Mouse (Mus musculus) embryonic facial prominence, embryonic 12.5 days (tissue): ENCODE measurements around the gene Rin3. TPM values are rescaled to one million over a fixed set of nuclear protein-coding genes. Genes with fewer than 3 reads are reported as not detected.
A peak's percentile ranks its signal among the peaks of the same experiment; 100 is the strongest.

Experiments
- ATAC-seq: fragments of 200-750 bp; cut with Nextera tagmentation; 2 replicates; pipeline ENCODE4 v1.8.0; 2017; ENCODE audit not compliant: insufficient number of reproducible peaks, insufficient read depth, low FRiP score, low TSS enrichment
- H3K27ac ChIP-seq: fragments of 300-500 bp; sonication (generic); 2 replicates; pipeline ENCODE4 v1.5.1; 2016; ENCODE audit warnings: mild to moderate bottlenecking
- H3K27me3 ChIP-seq: fragments of 300-500 bp; sonication (generic); 2 replicates; pipeline ENCODE4 v1.6.1; 2016; ENCODE audit warnings: mild to moderate bottlenecking, moderate library complexity
- H3K36me3 ChIP-seq: fragments of 300-500 bp; sonication (generic); 2 replicates; pipeline ENCODE4 v1.6.1; 2016; ENCODE audit warnings: mild to moderate bottlenecking
- H3K4me1 ChIP-seq: fragments of 300-500 bp; sonication (generic); 2 replicates; pipeline ENCODE4 v1.6.1; 2016
- H3K4me2 ChIP-seq: fragments of 300-500 bp; sonication (generic); replicated peaks from 2 replicates; pipeline ENCODE4 v1.6.1; 2016; ENCODE audit warnings: mild to moderate bottlenecking, moderate library complexity
- H3K4me3 ChIP-seq: fragments of 300-500 bp; sonication (generic); 2 replicates; pipeline ENCODE4 v1.5.1; 2016; ENCODE audit warnings: mild to moderate bottlenecking
- H3K9ac ChIP-seq: fragments of 300-500 bp; sonication (generic); 2 replicates; pipeline ENCODE4 v1.6.1; 2016; ENCODE audit warnings: mild to moderate bottlenecking, moderate library complexity
- H3K9me3 ChIP-seq: fragments of 300-500 bp; sonication (generic); 2 replicates; pipeline ENCODE4 v1.6.1; 2016; ENCODE audit warnings: mild to moderate bottlenecking, moderate library complexity
- WGBS: fragments of 180-500 bp; shearing (Covaris S2); methylation state at CpG from one replicate; pipeline ENCODE4 v1.1.7; 2016; 5-methylcytosine and 5-hydroxymethylcytosine counted together
- polyA plus RNA-seq: library from polyadenylated mRNA; unstranded; fragments of >200 nt; fragmentation: Nextera tagmentation; extraction: Ambion mirVana; gene quantifications from 2 replicates; pipeline ENCODE4 v1.2.1, GENCODE M21; 2016

The Rin3 gene
- polyA plus RNA-seq, 1 experiment from 2014 or later = 5.5 TPM

DNA sequence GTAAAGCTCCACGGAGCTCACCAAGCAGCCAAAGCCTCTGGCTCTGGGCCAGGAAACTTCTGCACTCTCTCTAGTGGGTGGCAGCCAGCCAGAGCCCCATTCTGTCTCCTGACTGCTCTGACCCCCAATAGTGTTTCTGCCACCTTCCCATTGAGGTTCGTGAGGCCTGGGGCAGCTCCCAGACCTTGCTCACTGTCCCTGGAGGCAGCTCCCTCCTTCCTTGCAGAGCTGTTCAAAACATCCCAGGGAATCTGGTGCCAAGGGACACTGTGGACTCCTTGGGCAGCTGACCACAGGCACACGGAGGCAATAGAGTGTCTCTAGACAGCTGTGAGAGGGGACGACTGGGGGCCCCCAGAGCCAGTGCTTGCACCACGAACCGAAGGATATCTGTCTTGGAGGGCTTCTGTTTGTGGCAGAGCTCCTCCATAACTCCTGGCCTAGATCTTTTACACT is 25.2 kb downstream of the Rin3 start:
- Histone ChIP-seq H3K4me2 (no peak overlapping the region), H3K9ac (no peak overlapping the region), H3K27me3 (no peaks in the 10 kb centered on the region), H3K27ac (peak overlapping the region; percentile 17; the same call in 1 of the 2 replicates), H3K4me3 (no peak overlapping the region), H3K36me3 (no peaks in the 10 kb centered on the region), H3K4me1 (peaks cover 27% of the 10 kb centered on the region), H3K9me3 (no peaks in the 10 kb centered on the region)
- no peak for ATAC-seq
- 65% methylated on average over 6 of the region's 6 CpGs for WGBS

DNA sequence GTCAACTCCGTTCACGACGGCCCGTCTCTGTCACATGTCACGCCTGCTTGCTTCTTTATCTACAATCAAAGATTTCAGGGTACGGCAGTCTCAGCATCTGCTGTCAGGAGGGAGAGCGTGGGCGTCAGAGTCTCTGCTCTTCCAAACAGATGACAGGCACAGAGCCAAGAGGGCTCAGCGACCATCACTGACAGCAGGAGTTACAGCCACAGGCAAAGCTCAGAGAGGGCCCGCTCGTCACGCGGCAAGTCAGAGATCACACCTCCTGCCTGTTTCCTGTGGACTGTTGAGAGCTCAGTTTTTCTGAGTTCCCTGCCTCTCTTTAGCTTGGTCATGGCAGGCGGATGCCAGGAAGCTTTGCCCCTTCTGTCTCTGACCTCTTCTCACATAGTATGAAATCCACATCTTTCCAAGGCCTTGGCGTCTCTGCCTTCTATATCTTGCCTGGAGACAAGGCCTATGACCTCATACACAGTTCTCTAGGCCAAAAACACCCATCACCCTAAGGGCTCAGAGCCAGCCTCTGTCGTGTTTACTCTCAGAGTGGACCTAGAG is 25.7 kb downstream of the Rin3 start:
- Histone ChIP-seq H3K4me1 (peaks cover 22% of the 10 kb centered on the region), H3K4me2 (no peak overlapping the region), H3K9me3 (no peaks in the 10 kb centered on the region), H3K27me3 (no peaks in the 10 kb centered on the region), H3K4me3 (no peak overlapping the region), H3K36me3 (no peaks in the 10 kb centered on the region), H3K9ac (no peak overlapping the region), H3K27ac (peak overlapping the region; percentile 17; the same call in 1 of the 2 replicates)
- no peak for ATAC-seq
- WGBS = 70% methylated on average over 16 of the region's 16 CpGs

DNA sequence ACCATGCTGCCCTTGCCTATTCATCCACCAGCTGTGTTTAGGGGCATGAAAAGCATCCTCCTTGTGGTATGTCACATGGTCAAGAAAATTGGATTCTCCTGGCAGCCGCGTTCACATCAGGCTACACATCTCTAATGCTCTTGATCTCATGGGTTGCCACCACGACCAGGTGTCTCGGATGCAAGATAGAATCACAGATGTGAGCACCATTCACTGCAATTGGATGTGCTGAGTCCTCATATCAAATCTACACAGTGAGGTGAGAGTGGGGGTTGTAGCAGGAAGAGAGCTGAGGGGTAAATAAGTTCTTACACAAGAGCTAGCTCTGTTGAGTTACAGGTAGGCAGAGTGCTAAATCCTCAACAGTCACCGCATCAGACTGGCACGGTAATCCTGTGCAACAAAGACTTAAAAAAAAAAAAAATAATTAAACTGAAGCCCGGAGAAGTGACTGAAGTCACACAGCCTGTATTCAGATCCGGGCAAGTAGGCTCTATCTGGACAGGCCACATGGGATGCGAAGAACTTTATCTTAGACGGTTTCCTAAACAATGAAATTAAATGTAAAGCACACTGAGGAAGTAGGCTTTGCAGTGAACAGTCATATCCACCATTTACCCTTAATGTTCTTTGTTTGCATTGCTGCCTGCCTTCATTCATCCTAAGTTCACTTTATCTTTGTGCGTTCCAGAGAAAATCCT is 26.4 kb downstream of the Rin3 start:
- no peak overlapping the region for H3K27ac ChIP-seq
- H3K36me3 ChIP-seq = no peaks in the 10 kb centered on the region
- H3K9ac ChIP-seq = no peak overlapping the region
- WGBS = 90% methylated on average over 11 of the region's 11 CpGs
- H3K27me3 ChIP-seq = no peaks in the 10 kb centered on the region
- H3K4me3 ChIP-seq = no peak overlapping the region
- H3K4me1 ChIP-seq = peaks cover 16% of the 10 kb centered on the region
- no peak for ATAC-seq
- no peaks in the 10 kb centered on the region for H3K9me3 ChIP-seq
- no peak overlapping the region for H3K4me2 ChIP-seq

DNA sequence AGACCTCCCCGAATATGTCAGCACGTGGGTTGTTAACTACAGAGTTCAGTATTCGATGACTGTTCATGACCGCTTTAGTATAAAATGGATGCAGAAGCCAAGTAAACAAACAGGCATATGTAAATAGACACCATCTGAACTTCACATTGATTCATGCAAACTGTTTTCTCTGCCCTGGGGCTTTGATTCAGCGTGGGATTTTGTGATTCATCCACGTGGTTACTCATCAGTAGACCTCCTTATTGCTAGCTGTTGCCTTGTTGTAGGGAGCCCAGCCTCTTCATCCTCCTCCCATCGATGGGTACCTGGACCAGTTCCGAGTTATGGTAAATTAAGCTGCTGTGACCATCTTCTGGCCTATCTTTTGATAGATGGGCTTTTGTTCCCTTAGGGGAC is 26.9 kb downstream of the Rin3 start:
- Histone ChIP-seq H3K27me3 (no peaks in the 10 kb centered on the region), H3K36me3 (no peaks in the 10 kb centered on the region), H3K9me3 (no peaks in the 10 kb centered on the region), H3K9ac (no peak overlapping the region), H3K4me3 (no peak overlapping the region), H3K4me1 (peaks cover 14% of the 10 kb centered on the region), H3K27ac (no peak overlapping the region), H3K4me2 (no peak overlapping the region)
- WGBS = 82% methylated on average over 8 of the region's 8 CpGs
- ATAC-seq = no peak

DNA sequence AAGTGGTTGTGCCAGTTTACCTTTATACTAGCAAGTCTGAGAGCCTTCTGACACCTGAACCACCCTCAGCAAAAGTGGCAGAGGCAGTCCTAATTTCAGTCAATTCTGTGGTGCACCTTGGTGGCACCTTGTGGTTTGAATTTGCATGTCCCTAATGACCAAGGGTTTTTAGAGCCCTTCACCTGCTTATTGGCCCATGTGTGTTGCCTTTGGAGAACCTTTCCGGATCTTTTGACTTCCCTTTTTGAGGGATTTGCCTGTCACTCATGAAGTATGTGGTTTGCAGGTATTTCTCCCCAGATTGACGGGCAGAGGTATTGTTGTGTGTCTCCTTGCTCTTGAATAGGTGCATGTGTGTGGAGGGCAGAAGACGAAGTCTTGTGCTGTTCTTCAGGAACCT is 27.4 kb downstream of the Rin3 start:
- Histone ChIP-seq H3K36me3 (no peaks in the 10 kb centered on the region), H3K9ac (no peak overlapping the region), H3K4me1 (0 out of 2 replicates have a peak, but pooled peaks cover 10% of the 10 kb centered on the region), H3K4me3 (no peak overlapping the region), H3K9me3 (no peaks in the 10 kb centered on the region), H3K27me3 (no peaks in the 10 kb centered on the region), H3K4me2 (no peak overlapping the region), H3K27ac (no peak overlapping the region)
- no peak for ATAC-seq
- WGBS = 91% methylated on average over 3 of the region's 3 CpGs

DNA sequence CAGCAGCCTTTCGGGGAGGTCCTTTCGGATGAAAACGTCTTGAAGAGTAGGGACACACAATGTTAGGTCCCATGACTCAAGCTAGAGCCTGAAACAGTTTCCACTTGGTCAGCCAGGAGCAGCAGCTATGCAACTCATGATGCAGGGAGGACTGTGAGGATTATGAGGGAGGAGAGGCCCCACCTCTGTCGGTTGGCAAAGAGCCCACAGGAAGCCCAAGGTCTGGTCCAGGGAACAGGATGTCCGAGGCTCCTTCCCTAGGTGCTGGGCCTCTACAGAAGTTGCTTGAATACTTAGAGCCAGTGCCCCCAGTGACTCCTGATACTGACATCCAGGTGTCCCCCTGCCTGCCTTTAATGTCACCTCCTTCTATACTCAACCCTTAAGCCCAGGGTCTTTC is 28.6 kb downstream of the Rin3 start:
- Histone ChIP-seq H3K27me3 (no peaks in the 10 kb centered on the region), H3K9me3 (no peaks in the 10 kb centered on the region), H3K36me3 (no peaks in the 10 kb centered on the region), H3K27ac (no peak overlapping the region), H3K9ac (no peak overlapping the region), H3K4me2 (no peak overlapping the region), H3K4me3 (no peak overlapping the region), H3K4me1 (0 out of 2 replicates have a peak, but pooled peaks cover 10% of the 10 kb centered on the region)
- ATAC-seq = no peak
- WGBS = 85% methylated on average over 5 of the region's 5 CpGs

DNA sequence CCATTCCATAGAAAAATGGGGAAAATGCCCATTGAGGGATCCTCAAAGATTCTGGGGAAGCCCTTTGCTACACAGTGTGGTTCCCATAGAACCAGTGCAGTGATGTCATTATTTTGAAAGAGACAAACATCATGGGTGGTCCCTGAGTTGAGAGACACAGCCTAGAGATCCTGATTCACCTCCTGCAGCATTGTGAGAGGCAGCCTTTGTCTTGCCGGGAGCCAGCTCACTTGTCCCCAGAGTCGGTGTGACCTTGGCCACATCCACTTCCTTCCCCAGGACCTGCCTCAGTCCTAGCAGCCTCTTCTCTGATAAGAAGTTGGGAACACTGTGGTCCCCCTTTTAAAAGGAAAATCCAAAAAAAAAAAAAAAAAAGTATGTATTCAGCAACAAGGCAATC is 36.3 kb downstream of the Rin3 start:
- H3K4me2 ChIP-seq = no peak overlapping the region
- no peaks in the 10 kb centered on the region for H3K27me3 ChIP-seq
- no peaks in the 10 kb centered on the region for H3K9me3 ChIP-seq
- no peak overlapping the region for H3K9ac ChIP-seq
- H3K27ac ChIP-seq = 0 out of 2 replicates have a peak overlapping the region, but pooled peaks have one; percentile 23
- ATAC-seq = no peak
- no peaks in the 10 kb centered on the region for H3K36me3 ChIP-seq
- no peaks in the 10 kb centered on the region for H3K4me1 ChIP-seq
- no peak overlapping the region for H3K4me3 ChIP-seq
- 46% methylated on average over 2 of the region's 2 CpGs for WGBS

DNA sequence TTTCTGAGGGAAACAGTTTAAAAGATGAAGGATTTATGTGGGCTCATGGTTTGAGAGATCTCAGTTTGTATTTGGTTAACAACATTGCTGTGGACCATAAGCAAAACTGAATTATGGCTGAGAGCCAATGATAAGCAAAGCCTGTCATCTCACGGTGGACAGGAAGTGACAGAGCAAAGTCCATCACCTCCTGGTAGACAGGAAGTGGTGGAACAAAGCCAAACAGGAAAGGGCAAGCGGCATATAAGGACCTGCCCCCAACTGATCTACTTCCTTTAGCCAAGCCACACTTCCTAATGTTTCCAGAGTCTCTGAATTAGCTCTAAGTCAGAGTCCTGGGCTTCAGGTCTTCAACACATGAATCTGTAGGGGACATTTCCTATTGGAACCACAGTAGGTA is 37.1 kb downstream of the Rin3 start:
- no peak overlapping the region for H3K9ac ChIP-seq
- ATAC-seq = no peak
- WGBS = 67% methylated on average over 2 of the region's 2 CpGs
- H3K4me3 ChIP-seq = no peak overlapping the region
- no peaks in the 10 kb centered on the region for H3K9me3 ChIP-seq
- no peak overlapping the region for H3K4me2 ChIP-seq
- no peaks in the 10 kb centered on the region for H3K27me3 ChIP-seq
- no peaks in the 10 kb centered on the region for H3K36me3 ChIP-seq
- 0 out of 2 replicates have a peak overlapping the region, but pooled peaks have one; percentile 50 for H3K27ac ChIP-seq
- H3K4me1 ChIP-seq = no peaks in the 10 kb centered on the region

DNA sequence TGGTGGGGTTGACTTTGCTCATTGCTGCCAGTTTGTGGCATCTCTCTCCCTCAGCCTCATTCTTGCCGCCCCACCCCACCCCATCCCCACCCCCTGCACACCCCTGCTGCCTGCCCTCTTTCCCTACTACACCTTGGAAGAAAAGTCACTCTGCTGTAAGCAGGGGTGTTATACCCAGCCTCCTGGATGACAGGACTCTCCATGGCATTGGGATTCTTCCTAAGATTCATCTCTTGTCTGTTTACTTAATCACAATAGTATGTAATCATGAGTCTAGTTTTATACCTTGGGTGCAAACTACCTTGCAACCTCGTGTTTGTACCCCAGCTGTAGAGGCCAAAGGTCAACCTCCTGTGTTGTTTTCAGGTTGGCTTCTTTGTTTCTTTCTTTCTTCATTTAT is 37.5 kb downstream of the Rin3 start:
- ATAC-seq = no peak
- no peak overlapping the region for H3K9ac ChIP-seq
- H3K9me3 ChIP-seq = no peaks in the 10 kb centered on the region

DNA sequence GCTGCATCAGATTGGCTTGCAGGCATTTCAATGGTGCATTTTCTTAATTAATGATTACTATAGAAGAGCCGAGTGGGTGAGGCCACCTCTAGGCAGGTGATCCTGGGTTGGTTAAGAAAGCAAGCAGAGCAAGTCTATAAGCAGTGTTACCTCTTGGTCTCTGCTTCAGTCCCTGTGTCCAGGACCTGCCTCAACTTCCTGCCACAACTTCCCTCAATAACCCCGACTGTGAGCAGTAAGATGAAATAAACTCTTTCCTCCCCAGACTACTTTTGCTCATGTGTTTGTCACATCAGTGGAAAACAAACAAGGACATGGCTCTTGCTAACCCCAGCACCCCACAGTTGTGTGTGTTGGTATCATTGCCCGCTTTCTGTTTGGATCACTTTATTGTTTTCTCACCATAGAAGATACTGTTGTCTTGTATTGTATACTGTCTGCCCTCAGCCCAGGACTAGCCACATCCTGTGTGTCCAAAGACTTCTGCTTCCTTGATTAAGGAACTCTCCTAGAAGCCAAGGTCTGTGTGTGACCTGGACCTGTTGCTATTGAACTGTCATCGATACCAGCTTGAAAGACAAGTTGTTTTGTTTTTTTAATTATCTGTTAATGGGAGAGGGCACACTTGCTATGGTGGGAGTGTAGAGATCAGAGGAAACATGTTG is 38.3 kb downstream of the Rin3 start:
- 76% methylated on average over 4 of the region's 4 CpGs for WGBS

More for the DNA sequence above, 37.5 kb downstream of the Rin3 start:
- no peak overlapping the region for H3K4me2 ChIP-seq
- no peak overlapping the region for H3K4me3 ChIP-seq
- WGBS = 64% methylated on average over 2 of the region's 2 CpGs
- H3K27me3 ChIP-seq = no peaks in the 10 kb centered on the region
- no peaks in the 10 kb centered on the region for H3K4me1 ChIP-seq
- H3K36me3 ChIP-seq = no peaks in the 10 kb centered on the region
- no peak overlapping the region for H3K27ac ChIP-seq

DNA sequence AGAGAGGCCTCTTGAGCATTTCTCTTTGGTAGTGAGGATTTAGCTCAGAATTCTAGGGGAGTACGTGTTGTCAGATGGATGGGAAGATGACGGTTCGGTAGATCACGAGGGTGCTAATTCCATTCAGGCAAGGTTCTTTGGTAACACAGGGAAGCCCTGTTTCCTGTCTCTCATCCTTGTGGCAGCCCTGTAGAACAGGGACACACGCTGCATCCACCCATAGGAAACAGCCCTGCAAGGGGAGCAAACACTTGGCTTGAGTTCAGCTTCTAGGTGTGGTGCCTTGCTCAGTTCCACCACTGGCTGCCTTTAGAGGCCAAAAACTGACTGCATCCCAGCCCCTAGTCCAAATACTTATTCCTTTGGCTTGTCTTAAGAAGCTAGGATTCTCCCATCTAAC is 39.0 kb downstream of the Rin3 start:
- H3K27ac ChIP-seq = no peak overlapping the region
- no peaks in the 10 kb centered on the region for H3K4me1 ChIP-seq
- 82% methylated on average over 5 of the region's 5 CpGs for WGBS
- no peak for ATAC-seq
- H3K4me2 ChIP-seq = no peak overlapping the region
- H3K27me3 ChIP-seq = no peaks in the 10 kb centered on the region
- H3K36me3 ChIP-seq = no peaks in the 10 kb centered on the region
- no peak overlapping the region for H3K9ac ChIP-seq
- H3K4me3 ChIP-seq = no peak overlapping the region
- H3K9me3 ChIP-seq = no peaks in the 10 kb centered on the region

More for the DNA sequence above, 38.3 kb downstream of the Rin3 start:
- H3K4me3 ChIP-seq = no peak overlapping the region
- H3K4me1 ChIP-seq = no peaks in the 10 kb centered on the region
- H3K36me3 ChIP-seq = no peaks in the 10 kb centered on the region
- no peaks in the 10 kb centered on the region for H3K27me3 ChIP-seq
- H3K9me3 ChIP-seq = no peaks in the 10 kb centered on the region
- ATAC-seq = no peak
- no peak overlapping the region for H3K27ac ChIP-seq
- no peak overlapping the region for H3K4me2 ChIP-seq
- no peak overlapping the region for H3K9ac ChIP-seq

DNA sequence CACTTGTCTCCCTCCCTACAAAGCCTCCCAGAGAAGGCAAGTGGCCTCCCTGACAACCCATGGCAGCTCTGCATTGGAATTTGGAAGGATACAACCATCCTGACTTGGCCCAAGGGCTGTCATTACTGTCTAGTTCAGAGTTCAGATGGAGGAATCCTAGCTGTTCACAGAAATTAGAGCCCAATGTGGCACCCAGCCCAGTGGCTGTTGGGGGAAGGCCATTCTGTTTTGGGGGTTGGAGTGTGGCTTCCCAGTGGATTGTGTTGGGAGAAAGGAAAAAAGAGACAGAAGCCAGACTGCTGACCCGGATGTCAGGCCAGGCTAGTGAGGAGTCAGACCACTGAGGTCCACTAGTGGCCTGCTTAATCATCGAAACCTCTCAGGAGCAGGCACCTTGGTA is 40.5 kb downstream of the Rin3 start:
- Histone ChIP-seq H3K9ac (no peak overlapping the region), H3K27me3 (no peaks in the 10 kb centered on the region), H3K4me1 (no peaks in the 10 kb centered on the region), H3K4me2 (no peak overlapping the region), H3K36me3 (no peaks in the 10 kb centered on the region), H3K9me3 (no peaks in the 10 kb centered on the region), H3K27ac (0 out of 2 replicates have a peak overlapping the region, but pooled peaks have one; percentile 1), H3K4me3 (no peak overlapping the region)
- no peak for ATAC-seq
- WGBS = 88% methylated on average over 2 of the region's 2 CpGs
